Mouse (Mus musculus) liver, embryonic 11.5 days (tissue): ENCODE data around the gene Prl7c1. TPM values are rescaled to one million over a fixed set of nuclear protein-coding genes. Genes with fewer than 3 reads are reported as not detected.
"Not testable (repeated sequence)": the region's sequence is repeated elsewhere in the genome, so short reads cannot be mapped to it uniquely, and the experiment has no call there.

Experiments
- ATAC-seq: fragments of 200-750 bp; cut with Nextera tagmentation; replicated peaks from 2 replicates; pipeline ENCODE4 v1.8.0; 2017; ENCODE audit warnings: moderate number of reproducible peaks, mild to moderate bottlenecking, moderate TSS enrichment, moderate library complexity; ENCODE audit not compliant: low FRiP score
- DNase-seq: peaks from one replicate; pipeline ENCODE4 v3.0.0-alpha.2; 2017; ENCODE audit warnings: low spot score
- H3K27ac ChIP-seq: fragments of 300-500 bp; sonication (generic); 2 replicates; pipeline ENCODE4 v1.5.1; 2014; ENCODE audit warnings: mild to moderate bottlenecking, low read depth, low read length, control low read depth
- H3K27me3 ChIP-seq: fragments of 300-500 bp; sonication (generic); replicated peaks from 2 replicates; pipeline ENCODE4 v1.6.1; 2014; ENCODE audit warnings: low read length, mixed read lengths; ENCODE audit not compliant: control insufficient read depth, insufficient read depth
- H3K36me3 ChIP-seq: fragments of 300-500 bp; sonication (generic); 2 replicates; pipeline ENCODE4 v1.6.1; 2014; ENCODE audit warnings: mild to moderate bottlenecking, low read length, moderate library complexity, mixed read lengths; ENCODE audit not compliant: control insufficient read depth, insufficient read depth
- H3K4me1 ChIP-seq: fragments of 300-500 bp; sonication (generic); replicated peaks from 2 replicates; pipeline ENCODE4 v1.6.1; 2014; ENCODE audit warnings: low read length, mixed read lengths; ENCODE audit not compliant: control insufficient read depth, insufficient read depth
- H3K4me2 ChIP-seq: fragments of 300-500 bp; sonication (generic); 2 replicates; pipeline ENCODE4 v1.6.1; 2014; ENCODE audit warnings: mild to moderate bottlenecking, control low read depth, moderate library complexity
- H3K4me3 ChIP-seq: fragments of 300-500 bp; sonication (generic); 2 replicates; pipeline ENCODE4 v1.5.1; 2014; ENCODE audit warnings: low read depth, low read length, control low read depth
- H3K9ac ChIP-seq: fragments of 300-500 bp; sonication (generic); 2 replicates; pipeline ENCODE4 v1.6.1; 2014; ENCODE audit warnings: low read depth, low read length, control low read depth
- H3K9me3 ChIP-seq: fragments of 300-500 bp; sonication (generic); 2 replicates; pipeline ENCODE4 v1.6.1; 2016; ENCODE audit warnings: low read length, inconsistent platforms, mixed read lengths; ENCODE audit not compliant: control insufficient read depth
- WGBS: fragments of 180-500 bp; shearing (Covaris S2); extraction: QIAGEN DNeasy Blood & Tissue Kit; methylation state at CpG from one replicate; pipeline ENCODE4 v1.1.7; 2014; 5-methylcytosine and 5-hydroxymethylcytosine counted together
- polyA plus RNA-seq: library from polyadenylated mRNA; unstranded; fragments of >200 nt; fragmentation: Nextera tagmentation; extraction: Ambion mirVana; gene quantifications from 2 replicates; pipeline ENCODE4 v1.2.1, GENCODE M21; 2014

The Prl7c1 gene
- polyA plus RNA-seq, result not detected in 2 replicates

DNA sequence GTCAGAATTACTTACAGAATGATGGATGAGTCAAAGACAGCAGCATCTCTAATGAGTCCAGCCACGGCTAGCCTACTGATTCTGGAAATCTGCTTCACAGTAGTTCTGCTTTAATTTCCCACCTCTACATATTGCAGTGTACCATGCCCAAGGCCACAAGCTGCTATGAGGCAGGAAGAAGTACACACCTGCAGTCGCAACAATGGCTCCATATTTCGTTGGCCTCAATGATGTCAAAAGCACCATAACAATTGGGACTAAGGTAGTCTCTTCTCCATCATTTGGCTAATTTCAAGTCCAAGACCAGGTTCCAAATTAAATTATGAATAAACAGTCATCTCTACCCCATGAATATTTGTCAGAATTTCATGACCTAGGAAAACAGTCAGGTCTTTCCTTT, at the start of gene Prl7c1:
Prl7c1 (minus strand) TSS at position 101 of the 400 bp plus-strand sequence.
- not testable (repeated sequence) for DNase-seq, H3K36me3 ChIP-seq, H3K4me2 ChIP-seq, ATAC-seq, H3K27ac ChIP-seq, H3K27me3 ChIP-seq, H3K9me3 ChIP-seq, H3K4me3 ChIP-seq, H3K9ac ChIP-seq, H3K4me1 ChIP-seq
- WGBS, result 79% methylated on average over 2 of the region's 3 CpGs

GRCm38 (mm10) chr13:27802765-27803164, 22.2 kb upstream of the Prl7c1 start:
- Histone ChIP-seq H3K4me2 (no peak overlapping the region), H3K4me1 (no peaks in the 10 kb centered on the region), H3K27ac (no peak overlapping the region), H3K4me3 (no peak overlapping the region), H3K9me3 (no peaks in the 10 kb centered on the region), H3K9ac (no peak overlapping the region), H3K36me3 (no peaks in the 10 kb centered on the region), H3K27me3 (no peaks in the 10 kb centered on the region)
- no peak for ATAC-seq
- no peak for DNase-seq
- 76% methylated on average over 1 of the region's 1 CpGs for WGBS

- DNase-seq, result no peak
- Histone ChIP-seq H3K9ac (no peak within 1 kb of the TSS), H3K36me3 (no peaks in the 10 kb centered on the region), H3K4me3 (no peak within 1 kb of the TSS), H3K4me2 (no peak within 1 kb of the TSS), H3K27ac (no peak within 1 kb of the TSS), H3K9me3 (no peaks in the 10 kb centered on the region), H3K27me3 (no peaks in the 10 kb centered on the region), H3K4me1 (no peaks in the 10 kb centered on the region)
- 85% methylated on average over 1 of the region's 1 CpGs for WGBS
- ATAC-seq, result no peak
These were observed 20.8 kb upstream of the Prl7c1 start, which contains the start of gene Prl2a1 for GRCm38 (mm10) chr13:27801354-27801753. Prl2a1 (plus strand) TSS chr13:27801654.

DNA sequence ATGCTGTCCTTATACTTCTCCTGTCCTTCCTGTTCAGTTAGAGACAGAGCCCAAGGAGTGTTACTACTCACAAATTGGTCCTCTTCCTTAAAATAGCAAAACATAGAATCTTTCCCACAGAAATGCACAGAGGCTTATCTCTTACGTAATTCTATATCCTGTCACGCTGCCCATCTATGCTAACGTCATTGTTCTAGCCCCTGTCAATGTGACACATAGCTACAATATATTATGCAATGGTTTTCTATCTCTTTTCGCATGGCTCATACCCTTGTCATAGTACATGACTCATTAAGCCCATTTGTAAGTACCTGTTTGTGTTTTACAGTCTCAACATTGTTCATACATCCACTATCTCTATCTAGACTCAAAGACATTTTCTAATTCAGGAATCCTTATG, 18.7 kb upstream of the Prl7c1 start:
- no peak overlapping the region for H3K4me3 ChIP-seq
- DNase-seq (no peak), ATAC-seq (no peak)
- no peaks in the 10 kb centered on the region for H3K9me3 ChIP-seq
- no peak overlapping the region for H3K27ac ChIP-seq
- H3K36me3 ChIP-seq, result no peaks in the 10 kb centered on the region
- whole genome bisulfite sequencing, result 62% methylated on average over 4 of the region's 4 CpGs
- H3K4me2 ChIP-seq, result no peak overlapping the region
- H3K4me1 ChIP-seq, result no peaks in the 10 kb centered on the region
- H3K9ac ChIP-seq, result no peak overlapping the region
- H3K27me3 ChIP-seq, result no peaks in the 10 kb centered on the region

DNA sequence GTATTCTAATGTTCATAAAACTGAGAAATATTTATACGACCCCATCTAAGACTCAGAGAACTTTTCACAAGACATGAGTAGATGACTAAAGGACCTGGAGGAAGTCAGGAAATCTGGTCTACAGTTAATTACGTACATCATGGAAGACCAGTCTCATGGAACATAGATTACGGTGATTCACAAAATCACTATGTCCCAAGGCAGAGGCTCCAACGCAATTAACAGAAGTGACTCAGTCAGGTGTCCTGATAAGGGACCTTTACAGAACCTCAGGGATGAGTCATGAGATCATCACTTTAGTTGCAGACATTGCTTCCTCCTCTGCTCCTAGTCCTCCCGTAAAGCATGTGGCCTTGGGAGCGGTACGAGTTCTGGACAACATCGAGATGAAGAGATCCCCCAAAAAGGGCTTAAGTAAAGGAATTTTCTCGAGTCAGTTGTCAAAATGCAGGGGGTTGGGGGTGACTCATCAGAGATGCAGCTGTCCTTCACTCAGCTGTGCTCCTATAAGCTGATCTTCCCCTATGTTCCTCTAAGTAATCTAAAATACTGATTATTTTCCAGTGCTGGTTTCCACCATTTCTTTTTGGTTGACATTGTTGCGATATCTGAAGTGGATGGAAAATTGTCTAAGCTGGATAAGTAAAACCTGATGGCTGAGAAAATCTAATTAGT, 46.0 kb downstream of the Prl7c1 start:
- WGBS, result 83% methylated on average over 10 of the region's 10 CpGs
- Histone ChIP-seq H3K9ac (no peak overlapping the region), H3K9me3 (no peaks in the 10 kb centered on the region), H3K4me2 (no peak overlapping the region), H3K27ac (no peak overlapping the region), H3K36me3 (no peaks in the 10 kb centered on the region), H3K4me3 (no peak overlapping the region), H3K4me1 (no peaks in the 10 kb centered on the region), H3K27me3 (no peaks in the 10 kb centered on the region)
- ATAC-seq (no peak), DNase-seq (no peak)

GRCm38 (mm10) chr13:27730286-27730959, 50.2 kb downstream of the Prl7c1 start:
- not testable (repeated sequence) for H3K27me3 ChIP-seq, H3K9ac ChIP-seq, DNase-seq, H3K27ac ChIP-seq, H3K4me3 ChIP-seq, H3K4me1 ChIP-seq, H3K9me3 ChIP-seq, H3K4me2 ChIP-seq, H3K36me3 ChIP-seq, ATAC-seq
- 62% methylated on average over 5 of the region's 5 CpGs for whole genome bisulfite sequencing

GRCm38 (mm10) chr13:27725057-27725456, 55.5 kb downstream of the Prl7c1 start:
- not testable (repeated sequence) for H3K9me3 ChIP-seq, H3K4me3 ChIP-seq, H3K27ac ChIP-seq, H3K36me3 ChIP-seq, DNase-seq, H3K9ac ChIP-seq, H3K4me1 ChIP-seq, H3K27me3 ChIP-seq, ATAC-seq, H3K4me2 ChIP-seq
- 77% methylated on average over 3 of the region's 3 CpGs for WGBS
